Mouse (Mus musculus) lung, adult 2 months (tissue): ENCODE measurements around the gene Dus2.
A peak's percentile ranks its signal among the peaks of the same experiment; 100 is the strongest.

Source experiments
- CTCF ChIP-seq: fragments of 200-500 bp; IDR thresholded peaks from 2 replicates; pipeline ENCODE4 v1.5.1; 2011; ENCODE audit warnings: mild to moderate bottlenecking, low read length, control low read depth; ENCODE audit not compliant: insufficient read depth
- POLR2A ChIP-seq: fragments of 200-500 bp; IDR thresholded peaks from 2 replicates; pipeline ENCODE4 v1.6.1; 2011; ENCODE audit warnings: low read depth, mild to moderate bottlenecking, control low read depth, low read length, borderline replicate concordance; ENCODE audit errors: extremely low read depth

DNA sequence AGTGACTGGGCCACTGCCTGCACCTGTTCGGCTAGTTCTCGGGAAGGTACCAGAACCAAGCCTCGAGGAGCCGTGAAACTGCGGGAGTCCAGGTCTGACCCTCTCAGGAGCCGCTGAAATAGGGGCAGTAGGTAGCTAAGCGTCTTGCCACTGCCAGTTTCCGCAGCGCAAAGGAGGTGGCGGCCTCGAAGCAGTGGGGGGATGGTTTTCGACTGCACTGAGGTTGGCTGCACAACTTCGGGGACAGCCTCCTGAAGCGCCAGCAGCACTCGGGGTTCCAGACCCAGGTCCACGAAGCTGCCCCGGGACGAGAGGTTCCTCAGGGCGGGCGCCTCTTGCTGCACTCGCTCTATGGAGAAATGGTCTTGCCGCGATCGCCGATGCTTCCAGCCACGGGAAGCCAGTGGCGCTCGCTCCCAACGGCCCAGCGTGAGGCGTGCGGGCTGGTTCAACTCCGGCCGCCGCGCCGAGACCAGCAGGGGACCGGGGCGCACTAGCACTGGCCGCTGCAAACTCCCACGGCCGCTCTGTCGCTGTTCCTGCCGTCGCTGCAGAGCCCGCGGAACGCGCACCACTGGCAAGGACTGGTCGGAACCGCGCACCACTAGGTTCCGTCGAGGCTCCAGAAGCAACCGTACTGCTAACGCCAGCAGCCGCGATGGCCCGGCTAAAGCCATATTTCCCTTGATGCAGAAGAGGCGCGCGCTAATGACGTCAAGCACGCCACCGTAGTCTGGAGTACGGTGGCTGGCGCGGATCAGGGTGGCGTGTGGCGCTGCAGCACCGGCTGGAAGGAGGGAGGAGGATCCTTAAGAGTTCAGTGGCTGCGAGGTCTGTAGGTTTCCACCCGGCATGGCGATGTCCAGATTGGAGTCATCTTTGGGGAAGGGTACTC is 19.9 kb downstream of the Dus2 start:
- TF ChIP-seq POLR2A (peak; percentile 80; the same call in 1 of the 2 replicates), CTCF (no peak)
